Mouse (Mus musculus) liver, embryonic 16.5 days (tissue): ENCODE measurements around the gene Il17rd. TPM values are rescaled to one million over a fixed set of nuclear protein-coding genes. Genes with fewer than 3 reads are reported as not detected.

Experiments
- ATAC-seq: fragments of 200-750 bp; cut with Nextera tagmentation; 2 replicates; pipeline ENCODE4 v1.8.0; 2017; ENCODE audit warnings: low read depth, mild to moderate bottlenecking, moderate number of reproducible peaks, moderate library complexity
- H3K27ac ChIP-seq: fragments of 300-500 bp; sonication (generic); 2 replicates; pipeline ENCODE4 v1.5.1; 2014; ENCODE audit warnings: mild to moderate bottlenecking, low read length
- H3K27me3 ChIP-seq: fragments of 300-500 bp; sonication (generic); 2 replicates; pipeline ENCODE4 v1.6.1; 2014; ENCODE audit warnings: low read depth, low read length, mixed read lengths; ENCODE audit not compliant: control insufficient read depth, insufficient read depth
- H3K36me3 ChIP-seq: fragments of 300-500 bp; sonication (generic); 2 replicates; pipeline ENCODE4 v1.6.1; 2014; ENCODE audit warnings: mild to moderate bottlenecking; ENCODE audit not compliant: control insufficient read depth, insufficient read depth
- H3K4me1 ChIP-seq: fragments of 300-500 bp; sonication (generic); 2 replicates; pipeline ENCODE4 v1.6.1; 2014; ENCODE audit warnings: low read depth, low read length, mixed read lengths; ENCODE audit not compliant: control insufficient read depth
- H3K4me2 ChIP-seq: fragments of 300-500 bp; sonication (generic); 2 replicates; pipeline ENCODE4 v1.6.1; 2014; ENCODE audit warnings: low read depth, low read length, mixed read lengths
- H3K4me3 ChIP-seq: fragments of 300-500 bp; sonication (generic); 2 replicates; pipeline ENCODE4 v1.5.1; 2014; ENCODE audit warnings: low read depth, mild to moderate bottlenecking, low read length
- H3K9ac ChIP-seq: fragments of 300-500 bp; sonication (generic); 2 replicates; pipeline ENCODE4 v1.6.1; 2014; ENCODE audit warnings: low read depth, low read length
- H3K9me3 ChIP-seq: fragments of 300-500 bp; sonication (generic); replicated peaks from 2 replicates; pipeline ENCODE4 v1.6.1; 2016; ENCODE audit warnings: low read length; ENCODE audit not compliant: control insufficient read depth
- WGBS: fragments of 180-500 bp; shearing (Covaris S2); extraction: QIAGEN DNeasy Blood & Tissue Kit; methylation state at CpG from one replicate; pipeline ENCODE4 v1.1.7; 2014; ENCODE audit not compliant: insufficient replicate concordance; 5-methylcytosine and 5-hydroxymethylcytosine counted together
- polyA plus RNA-seq: library from polyadenylated mRNA; unstranded; fragments of >200 nt; fragmentation: Nextera tagmentation; extraction: Ambion mirVana; gene quantifications from 2 replicates; pipeline ENCODE4 v1.2.1, GENCODE M21; 2015

The Il17rd gene
- polyA plus RNA-seq, 1 experiment from 2014 or later: 0.25 TPM

DNA sequence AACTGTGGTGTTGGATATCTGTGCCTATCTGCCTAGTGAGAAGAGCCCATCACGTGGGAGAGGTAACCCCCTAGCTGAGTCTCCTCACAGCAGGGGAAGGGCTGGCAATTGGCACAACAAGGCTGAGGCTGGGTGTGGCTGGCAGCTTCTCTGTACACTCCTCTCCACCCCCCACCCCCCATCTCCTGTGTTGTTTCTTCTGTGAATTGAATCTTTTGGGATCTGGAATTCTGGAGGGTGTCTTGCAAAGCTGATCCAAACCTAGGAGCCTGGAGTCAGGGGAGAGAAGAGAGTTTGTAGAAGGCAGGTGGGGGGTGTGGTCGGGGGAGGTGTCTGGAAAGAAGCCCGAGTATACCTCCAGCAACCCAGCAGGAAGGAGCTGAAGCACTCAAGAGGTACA, 102.7 kb downstream of the Il17rd start:
- no peak overlapping the region for H3K4me3 ChIP-seq
- no peak overlapping the region for H3K27ac ChIP-seq
- no peaks in the 10 kb centered on the region for H3K36me3 ChIP-seq
- no peaks in the 10 kb centered on the region for H3K9me3 ChIP-seq
- 27% methylated on average over 3 of the region's 3 CpGs for WGBS
- H3K9ac ChIP-seq: no peak overlapping the region
- no peaks in the 10 kb centered on the region for H3K4me1 ChIP-seq
- H3K27me3 ChIP-seq: no peaks in the 10 kb centered on the region
- no peak overlapping the region for H3K4me2 ChIP-seq
- ATAC-seq: no peak

DNA sequence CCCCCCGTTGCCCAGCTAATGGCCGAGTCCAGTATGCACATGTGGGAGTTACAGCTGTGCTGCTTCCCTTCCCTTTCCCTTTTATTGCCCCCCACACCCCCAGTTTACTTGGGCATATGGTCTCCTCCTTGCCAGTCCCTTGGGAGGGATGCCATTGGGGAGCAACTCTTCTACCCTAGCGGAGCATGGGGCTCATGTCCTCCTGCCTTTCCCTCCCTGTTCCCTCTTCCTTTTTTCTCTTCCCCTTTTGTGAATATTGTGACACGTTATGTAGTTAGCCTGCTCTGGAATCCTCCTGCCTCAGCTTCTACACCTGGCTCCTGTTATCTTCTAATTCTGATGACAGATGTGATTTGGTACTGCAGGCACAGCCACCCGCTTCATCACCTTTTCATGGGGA, 103.9 kb downstream of the Il17rd start:
- no peak overlapping the region for H3K4me3 ChIP-seq
- no peak for ATAC-seq
- H3K36me3 ChIP-seq: no peaks in the 10 kb centered on the region
- H3K4me2 ChIP-seq: no peak overlapping the region
- H3K27me3 ChIP-seq: no peaks in the 10 kb centered on the region
- no peaks in the 10 kb centered on the region for H3K4me1 ChIP-seq
- no peak overlapping the region for H3K9ac ChIP-seq
- no peaks in the 10 kb centered on the region for H3K9me3 ChIP-seq
- 41% methylated on average over 5 of the region's 5 CpGs for WGBS
- H3K27ac ChIP-seq: no peak overlapping the region

- Histone ChIP-seq H3K4me3 (no peak overlapping the region), H3K9me3 (no peaks in the 10 kb centered on the region), H3K9ac (no peak overlapping the region), H3K4me1 (no peaks in the 10 kb centered on the region), H3K27me3 (no peaks in the 10 kb centered on the region), H3K4me2 (no peak overlapping the region), H3K36me3 (no peaks in the 10 kb centered on the region), H3K27ac (no peak overlapping the region)
- 58% methylated on average over 8 of the region's 8 CpGs for WGBS
- no peak for ATAC-seq
These were observed 106.7 kb downstream of the Il17rd start for GRCm38 (mm10) chr14:27145171-27146045.

DNA sequence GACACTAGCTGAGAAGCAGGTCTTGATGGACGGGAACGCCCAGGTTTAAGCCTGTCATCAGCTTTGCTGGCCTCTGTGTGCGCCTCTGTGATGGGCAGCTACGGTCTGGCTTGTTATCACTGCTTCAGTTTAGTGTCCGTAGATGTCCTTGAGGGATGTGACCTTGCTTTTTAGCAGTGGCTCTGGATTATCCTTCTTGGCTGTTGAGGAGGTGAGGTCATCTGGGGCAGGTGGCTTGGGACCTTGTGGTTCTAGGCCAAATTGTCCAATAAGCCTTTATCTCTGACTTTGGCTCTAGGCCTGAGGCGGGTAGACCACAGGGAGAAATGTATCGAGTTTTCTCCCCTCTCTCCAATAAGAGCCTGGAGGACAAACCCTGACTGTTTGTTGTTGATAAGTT, 109.0 kb downstream of the Il17rd start:
- Histone ChIP-seq H3K9ac (no peak overlapping the region), H3K27ac (no peak overlapping the region), H3K4me1 (no peaks in the 10 kb centered on the region), H3K4me3 (no peak overlapping the region), H3K27me3 (no peaks in the 10 kb centered on the region), H3K36me3 (no peaks in the 10 kb centered on the region), H3K4me2 (no peak overlapping the region), H3K9me3 (no peaks in the 10 kb centered on the region)
- ATAC-seq: no peak
- WGBS: 70% methylated on average over 7 of the region's 7 CpGs

DNA sequence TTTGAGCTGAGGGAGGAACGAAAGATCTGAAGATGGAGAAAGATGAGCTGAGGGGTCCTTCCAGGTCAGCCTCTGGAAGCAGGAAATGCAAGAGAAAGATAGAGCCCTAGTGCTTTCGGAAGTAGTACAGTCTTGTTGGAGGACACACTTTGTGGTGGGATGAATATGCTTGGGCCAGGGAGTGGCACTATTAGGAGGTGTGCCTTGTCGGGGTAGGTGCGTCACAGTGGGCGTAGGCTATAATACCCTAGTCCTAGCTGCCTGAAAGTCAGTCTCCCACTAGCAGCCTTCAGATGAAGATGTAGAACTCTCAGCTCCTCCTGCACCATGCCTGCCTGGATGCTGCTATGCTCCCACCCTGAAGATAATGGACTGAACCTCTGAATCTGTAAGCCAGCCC, 110.7 kb downstream of the Il17rd start:
- WGBS: 69% methylated on average over 5 of the region's 5 CpGs
- H3K4me2 ChIP-seq: no peak overlapping the region
- H3K9ac ChIP-seq: no peak overlapping the region
- H3K36me3 ChIP-seq: no peaks in the 10 kb centered on the region
- ATAC-seq: no peak
- H3K4me1 ChIP-seq: no peaks in the 10 kb centered on the region
- no peak overlapping the region for H3K27ac ChIP-seq
- H3K4me3 ChIP-seq: no peak overlapping the region
- no peaks in the 10 kb centered on the region for H3K9me3 ChIP-seq
- no peaks in the 10 kb centered on the region for H3K27me3 ChIP-seq

GRCm38 (mm10) chr14:27150011-27150640, 111.4 kb downstream of the Il17rd start:
- Histone ChIP-seq H3K4me2 (no peak overlapping the region), H3K4me1 (no peaks in the 10 kb centered on the region), H3K9me3 (no peaks in the 10 kb centered on the region), H3K9ac (no peak overlapping the region), H3K4me3 (no peak overlapping the region), H3K27ac (no peak overlapping the region), H3K27me3 (no peaks in the 10 kb centered on the region), H3K36me3 (no peaks in the 10 kb centered on the region)
- no peak for ATAC-seq
- 37% methylated on average over 6 of the region's 6 CpGs for WGBS

DNA sequence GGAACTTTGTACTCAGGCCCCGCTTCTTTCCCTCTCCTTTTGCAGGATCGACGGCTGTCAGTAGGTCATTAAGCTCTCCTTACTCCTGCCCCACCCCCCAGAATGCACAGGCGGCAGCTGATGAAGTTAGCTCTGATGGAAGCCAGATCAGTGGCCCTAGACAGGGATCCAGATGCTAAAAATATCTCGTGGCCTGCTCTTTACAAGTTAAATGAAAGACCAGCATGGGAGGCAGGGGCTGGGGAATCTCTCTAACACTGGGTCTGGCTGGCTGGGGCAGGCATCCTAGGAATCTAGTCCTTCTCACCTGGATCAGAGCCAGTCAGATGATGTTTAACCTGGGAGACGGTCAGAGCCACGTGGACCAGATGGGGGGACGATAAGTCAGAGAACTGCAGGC, 112.7 kb downstream of the Il17rd start:
- Histone ChIP-seq H3K27ac (no peak overlapping the region), H3K36me3 (no peaks in the 10 kb centered on the region), H3K9me3 (no peaks in the 10 kb centered on the region), H3K4me2 (no peak overlapping the region), H3K9ac (no peak overlapping the region), H3K4me1 (no peaks in the 10 kb centered on the region), H3K4me3 (no peak overlapping the region), H3K27me3 (no peaks in the 10 kb centered on the region)
- no peak for ATAC-seq
- WGBS: 40% methylated on average over 8 of the region's 8 CpGs

DNA sequence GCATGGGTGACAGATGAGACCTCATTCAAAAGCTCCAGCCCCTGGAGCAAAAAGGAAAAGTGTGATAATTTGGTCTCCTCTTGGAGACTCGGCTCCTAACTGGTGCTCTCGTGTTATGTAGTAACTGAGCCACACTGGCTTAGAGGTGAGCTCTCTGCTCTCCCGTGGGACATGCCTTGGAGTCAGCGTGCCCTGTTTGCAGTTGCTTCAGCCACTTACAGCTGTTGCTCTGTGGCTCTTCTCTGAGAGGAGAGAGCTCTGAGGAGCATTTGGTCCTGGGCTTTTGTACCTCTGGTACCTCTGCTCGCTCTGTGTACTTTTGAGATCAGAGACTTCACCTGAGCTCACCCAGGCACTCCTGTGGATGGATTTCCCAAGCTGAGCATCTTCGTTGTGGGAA, 116.3 kb downstream of the Il17rd start:
- ATAC-seq: no peak
- no peak overlapping the region for H3K27ac ChIP-seq
- no peak overlapping the region for H3K4me3 ChIP-seq
- H3K9ac ChIP-seq: no peak overlapping the region
- no peaks in the 10 kb centered on the region for H3K36me3 ChIP-seq
- H3K4me1 ChIP-seq: no peaks in the 10 kb centered on the region
- 44% methylated on average over 6 of the region's 6 CpGs for WGBS
- no peaks in the 10 kb centered on the region for H3K9me3 ChIP-seq
- H3K27me3 ChIP-seq: no peaks in the 10 kb centered on the region
- no peak overlapping the region for H3K4me2 ChIP-seq

DNA sequence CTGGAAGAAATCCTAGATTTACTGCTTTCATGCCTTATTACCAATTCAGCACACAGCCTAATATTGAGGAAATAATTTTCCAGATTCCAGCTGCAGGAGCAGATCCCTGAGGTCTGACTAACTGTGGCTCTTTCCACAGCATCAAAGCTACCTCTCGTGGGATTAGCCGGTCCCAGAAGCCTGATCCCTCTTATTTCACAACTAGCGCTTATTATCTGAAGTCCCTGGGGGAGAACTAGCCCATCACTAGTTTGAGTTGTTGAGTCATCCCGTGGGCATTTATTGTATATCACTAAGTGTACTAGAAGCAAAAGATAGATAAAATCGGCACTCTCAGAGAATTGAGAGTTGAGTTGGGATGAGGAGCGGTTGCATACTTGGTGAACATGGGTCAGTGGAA, 117.3 kb downstream of the Il17rd start:
- no peak overlapping the region for H3K4me3 ChIP-seq
- H3K4me1 ChIP-seq: no peaks in the 10 kb centered on the region
- ATAC-seq: no peak
- no peak overlapping the region for H3K4me2 ChIP-seq
- H3K9ac ChIP-seq: no peak overlapping the region
- H3K27me3 ChIP-seq: no peaks in the 10 kb centered on the region
- no peak overlapping the region for H3K27ac ChIP-seq
- no peaks in the 10 kb centered on the region for H3K36me3 ChIP-seq
- WGBS: 72% methylated on average over 6 of the region's 6 CpGs
- H3K9me3 ChIP-seq: no peaks in the 10 kb centered on the region
